ENCODE assay signal across 8 mouse cellular contexts in genomic region chr1:51916276-51916675, GRCm38 (mm10). TPM values are rescaled to one million over a fixed set of nuclear protein-coding genes. Genes with fewer than 3 reads are reported as not detected.
DNase-seq lines count a peak whose midpoint lies in the region; ATAC-seq and TF ChIP-seq lines count a peak whose summit lies in the region.

No protein-coding gene starts in this region.

- H3K4me3 ChIP-seq in layer of hippocampus, adult 2 months, result peak overlapping the region; percentile 64
- H3K4me3 ChIP-seq in forebrain, embryonic 10.5 days, result peak overlapping the region; percentile 89
- H3K4me3 ChIP-seq in limb, embryonic 10.5 days, result peak overlapping the region; percentile 91
- peak overlapping the region; percentile 85 for H3K4me3 ChIP-seq in neural tube, embryonic 13.5 days

- peaks cover 37% of the 10 kb centered on the region for H3K4me1 ChIP-seq in forebrain, embryonic 10.5 days
- H3K4me1 ChIP-seq in limb, embryonic 10.5 days, result peaks cover 28% of the 10 kb centered on the region
- H3K4me1 ChIP-seq in neural tube, embryonic 13.5 days (replicated peaks), result peaks cover 37% of the 10 kb centered on the region

- ATAC-seq in neural tube, embryonic 13.5 days (ENCODE audit: low read depth), result peak; percentile 5; the same call in 1 of the 2 replicates

- no peaks in the 10 kb centered on the region for H3K9me3 ChIP-seq in forebrain, embryonic 10.5 days
- H3K9me3 ChIP-seq in limb, embryonic 10.5 days (replicated peaks), result no peaks in the 10 kb centered on the region
- H3K9me3 ChIP-seq in neural tube, embryonic 13.5 days, result no peaks in the 10 kb centered on the region

- TF ChIP-seq CTCF in layer of hippocampus, adult 2 months (conservative IDR thresholded peaks at IDR 0.05), result no peak

- DNase-seq in layer of hippocampus, adult 2 months (ENCODE audit: low spot score in 2 of 2), result no peak
- no peak for DNase-seq in layer of hippocampus, adult 9-10 months (ENCODE audit: low spot score)
- DNase-seq in forebrain, embryonic 10.5 days (ENCODE audit: extremely low spot score, low spot score), result no peak
- DNase-seq in limb, embryonic 10.5 days (ENCODE audit: low spot score), result no peak
- DNase-seq in cerebellum, postnatal 25 days, result no peak
- no peak for DNase-seq in right cerebral cortex, postnatal 4 days
- DNase-seq in adrenal gland, postnatal 25 days, result no peak

- H3K4me2 ChIP-seq in neural tube, embryonic 13.5 days, result peak overlapping the region; percentile 69

- peaks cover 17% of the 10 kb centered on the region for H3K27me3 ChIP-seq in forebrain, embryonic 10.5 days (ENCODE audit: poor library complexity, severe bottlenecking)
- no peaks in the 10 kb centered on the region for H3K27me3 ChIP-seq in limb, embryonic 10.5 days (ENCODE audit: low read depth, poor library complexity, severe bottlenecking)
- H3K27me3 ChIP-seq in neural tube, embryonic 13.5 days, result no peaks in the 10 kb centered on the region

- no peak overlapping the region for H3K27ac ChIP-seq in layer of hippocampus, adult 2 months
- peak overlapping the region; percentile 99 for H3K27ac ChIP-seq in forebrain, embryonic 10.5 days
- H3K27ac ChIP-seq in limb, embryonic 10.5 days, result peak overlapping the region; percentile 99
- H3K27ac ChIP-seq in neural tube, embryonic 13.5 days (replicated peaks), result peak overlapping the region; percentile 96

- peaks cover 2% of the 10 kb centered on the region; the same call in 1 of the 2 replicates for H3K36me3 ChIP-seq in forebrain, embryonic 10.5 days (replicated peaks)
- peaks cover 16% of the 10 kb centered on the region for H3K36me3 ChIP-seq in limb, embryonic 10.5 days
- H3K36me3 ChIP-seq in neural tube, embryonic 13.5 days, result no peaks in the 10 kb centered on the region

- 53% methylated on average over 5 of the region's 5 CpGs for WGBS in forebrain, embryonic 10.5 days
- 44% methylated on average over 5 of the region's 5 CpGs for WGBS in limb, embryonic 10.5 days
- WGBS in neural tube, embryonic 13.5 days, result 52% methylated on average over 5 of the region's 5 CpGs

- peak overlapping the region; percentile 95 for H3K9ac ChIP-seq in neural tube, embryonic 13.5 days

RNA-seq across cellular contexts. Expression of gene Myo1b, which starts 0.4 kb away (rescaled TPM):
- total RNA-seq in layer of hippocampus, adult 2 months (2021), result 10 to 100 TPM; 16.0 to 17.4 TPM
- polyA plus RNA-seq in forebrain, embryonic 10.5 days (2016; fragmentation: Nextera tagmentation; extraction: Ambion mirVana), result 77.5 and 82.0 TPM in 2 replicates
- polyA plus RNA-seq in limb, embryonic 10.5 days (2016; fragmentation: Nextera tagmentation; extraction: Ambion mirVana), result 103 and 115 TPM in 2 replicates
- polyA plus RNA-seq in neural tube, embryonic 13.5 days (2015; fragmentation: Nextera tagmentation; extraction: Ambion mirVana), result 79.3 TPM in 2 replicates
- 61.8 and 69.3 TPM in 2 replicates for total RNA-seq in adrenal gland, postnatal 25 days (2021)
